Mouse (Mus musculus): ENCODE measurements at regions not wholly inside any gene's neighbourhood (a gene's known extent, or its start where the extent isn't known, plus 50 kb on each side); places are given as distances from the start of the nearest gene placed in this dataset.

GRCm38 (mm10) chr19:6647686-6648085 lies 104.9 kb upstream of the Slc22a12 start:
- H3K27ac ChIP-seq (ENCODE audit: insufficient read depth, low read depth, low read length), result no peak overlapping the region
- no peak for TF ChIP-seq CTCF (IDR thresholded peaks at IDR 0.05; ENCODE audit: low read depth, low read length)
- no peak for TF ChIP-seq POLR2A (IDR thresholded peaks at IDR 0.05; ENCODE audit: borderline replicate concordance, low read depth, low read length)
- no peak overlapping the region for H3K4me3 ChIP-seq (ENCODE audit: insufficient read depth, low read length)
- H3K4me1 ChIP-seq (ENCODE audit: control insufficient read depth, insufficient read depth, low read length), result no peaks in the 10 kb centered on the region

- TF ChIP-seq POLR2A (IDR thresholded peaks at IDR 0.05; ENCODE audit: borderline replicate concordance, low read depth, low read length), result no peak
- Histone ChIP-seq H3K27ac (ENCODE audit: insufficient read depth, low read depth, low read length) (no peak overlapping the region), H3K4me1 (ENCODE audit: control insufficient read depth, insufficient read depth, low read length) (no peaks in the 10 kb centered on the region), H3K4me3 (ENCODE audit: insufficient read depth, low read length) (no peak overlapping the region)
These were observed 104.4 kb upstream of the Slc22a12 start for GRCm38 (mm10) chr19:6647216-6647615.

GRCm38 (mm10) chr19:6645912-6646311 lies 103.1 kb upstream of the Slc22a12 start:
- Histone ChIP-seq H3K27ac (ENCODE audit: insufficient read depth, low read depth, low read length) (no peak overlapping the region), H3K4me1 (ENCODE audit: control insufficient read depth, insufficient read depth, low read length) (no peaks in the 10 kb centered on the region), H3K4me3 (ENCODE audit: insufficient read depth, low read length) (no peak overlapping the region)
- TF ChIP-seq POLR2A (IDR thresholded peaks at IDR 0.05; ENCODE audit: borderline replicate concordance, low read depth, low read length) (no peak), CTCF (IDR thresholded peaks at IDR 0.05; ENCODE audit: low read depth, low read length) (no peak)

GRCm38 (mm10) chr19:6644871-6645270 lies 102.0 kb upstream of the Slc22a12 start:
- no peak for TF ChIP-seq CTCF (IDR thresholded peaks at IDR 0.05; ENCODE audit: low read depth, low read length)
- TF ChIP-seq POLR2A (IDR thresholded peaks at IDR 0.05; ENCODE audit: borderline replicate concordance, low read depth, low read length), result no peak
- Histone ChIP-seq H3K4me3 (ENCODE audit: insufficient read depth, low read length) (no peak overlapping the region), H3K27ac (ENCODE audit: insufficient read depth, low read depth, low read length) (no peak overlapping the region), H3K4me1 (ENCODE audit: control insufficient read depth, insufficient read depth, low read length) (no peaks in the 10 kb centered on the region)

GRCm38 (mm10) chr19:6639681-6640080 lies 96.8 kb upstream of the Slc22a12 start:
- Histone ChIP-seq H3K27ac (ENCODE audit: insufficient read depth, low read depth, low read length) (no peak overlapping the region), H3K4me3 (ENCODE audit: insufficient read depth, low read length) (no peak overlapping the region), H3K4me1 (ENCODE audit: control insufficient read depth, insufficient read depth, low read length) (no peaks in the 10 kb centered on the region)
- TF ChIP-seq POLR2A (IDR thresholded peaks at IDR 0.05; ENCODE audit: borderline replicate concordance, low read depth, low read length) (no peak), CTCF (IDR thresholded peaks at IDR 0.05; ENCODE audit: low read depth, low read length) (no peak)

GRCm38 (mm10) chr19:6633400-6633799 lies 90.6 kb upstream of the Slc22a12 start:
- no peak for TF ChIP-seq CTCF (IDR thresholded peaks at IDR 0.05; ENCODE audit: low read depth, low read length)
- no peak for TF ChIP-seq POLR2A (IDR thresholded peaks at IDR 0.05; ENCODE audit: borderline replicate concordance, low read depth, low read length)
- H3K27ac ChIP-seq (ENCODE audit: insufficient read depth, low read depth, low read length), result no peak overlapping the region
- no peaks in the 10 kb centered on the region for H3K4me1 ChIP-seq (ENCODE audit: control insufficient read depth, insufficient read depth, low read length)
- H3K4me3 ChIP-seq (ENCODE audit: insufficient read depth, low read length), result no peak overlapping the region

GRCm38 (mm10) chr19:6631817-6632216 lies 89.0 kb upstream of the Slc22a12 start:
- no peak overlapping the region for H3K4me3 ChIP-seq (ENCODE audit: insufficient read depth, low read length)

GRCm38 (mm10) chr19:6630613-6630940 lies 87.7 kb upstream of the Slc22a12 start:
- TF ChIP-seq POLR2A (IDR thresholded peaks at IDR 0.05; ENCODE audit: borderline replicate concordance, low read depth, low read length), result no peak
- TF ChIP-seq CTCF (IDR thresholded peaks at IDR 0.05; ENCODE audit: low read depth, low read length), result no peak
- Histone ChIP-seq H3K4me1 (ENCODE audit: control insufficient read depth, insufficient read depth, low read length) (no peaks in the 10 kb centered on the region), H3K27ac (ENCODE audit: insufficient read depth, low read depth, low read length) (no peak overlapping the region), H3K4me3 (ENCODE audit: insufficient read depth, low read length) (no peak overlapping the region)

More at GRCm38 (mm10) chr19:6631817-6632216, 89.0 kb upstream of the Slc22a12 start:
- no peak for TF ChIP-seq CTCF (IDR thresholded peaks at IDR 0.05; ENCODE audit: low read depth, low read length)
- no peak for TF ChIP-seq POLR2A (IDR thresholded peaks at IDR 0.05; ENCODE audit: borderline replicate concordance, low read depth, low read length)
- no peaks in the 10 kb centered on the region for H3K4me1 ChIP-seq (ENCODE audit: control insufficient read depth, insufficient read depth, low read length)
- no peak overlapping the region for H3K27ac ChIP-seq (ENCODE audit: insufficient read depth, low read depth, low read length)

GRCm38 (mm10) chr19:6629911-6630612 lies 87.2 kb upstream of the Slc22a12 start:
- TF ChIP-seq CTCF (IDR thresholded peaks at IDR 0.05; ENCODE audit: low read depth, low read length) (no peak), POLR2A (IDR thresholded peaks at IDR 0.05; ENCODE audit: borderline replicate concordance, low read depth, low read length) (no peak)
- H3K4me3 ChIP-seq (ENCODE audit: insufficient read depth, low read length), result no peak overlapping the region
- no peaks in the 10 kb centered on the region for H3K4me1 ChIP-seq (ENCODE audit: control insufficient read depth, insufficient read depth, low read length)
- no peak overlapping the region for H3K27ac ChIP-seq (ENCODE audit: insufficient read depth, low read depth, low read length)

- no peak overlapping the region for H3K4me3 ChIP-seq (ENCODE audit: insufficient read depth, low read length)
- TF ChIP-seq POLR2A (IDR thresholded peaks at IDR 0.05; ENCODE audit: borderline replicate concordance, low read depth, low read length) (no peak), CTCF (IDR thresholded peaks at IDR 0.05; ENCODE audit: low read depth, low read length) (no peak)
These were observed 82.7 kb upstream of the Slc22a12 start for GRCm38 (mm10) chr19:6625574-6625973.

GRCm38 (mm10) chr19:6621023-6621422 lies 78.2 kb upstream of the Slc22a12 start:
- Histone ChIP-seq H3K4me3 (ENCODE audit: insufficient read depth, low read length) (no peak overlapping the region), H3K27ac (ENCODE audit: insufficient read depth, low read depth, low read length) (no peak overlapping the region), H3K4me1 (ENCODE audit: control insufficient read depth, insufficient read depth, low read length) (no peaks in the 10 kb centered on the region)
- TF ChIP-seq CTCF (IDR thresholded peaks at IDR 0.05; ENCODE audit: low read depth, low read length), result no peak
- no peak for TF ChIP-seq POLR2A (IDR thresholded peaks at IDR 0.05; ENCODE audit: borderline replicate concordance, low read depth, low read length)

More at GRCm38 (mm10) chr19:6625574-6625973, 82.7 kb upstream of the Slc22a12 start:
- H3K4me1 ChIP-seq (ENCODE audit: control insufficient read depth, insufficient read depth, low read length), result no peaks in the 10 kb centered on the region
- H3K27ac ChIP-seq (ENCODE audit: insufficient read depth, low read depth, low read length), result no peak overlapping the region

All from bone marrow macrophage, adult 2 months (primary cell).